Mouse (Mus musculus) stomach, postnatal 0 days (tissue): ENCODE measurements around the gene Chrm3. TPM values are rescaled to one million over a fixed set of nuclear protein-coding genes. Genes with fewer than 3 reads are reported as not detected.
A peak's percentile ranks its signal among the peaks of the same experiment; 100 is the strongest.

Experiments
- ATAC-seq: fragments of 200-750 bp; cut with Nextera tagmentation; 2 replicates; pipeline ENCODE4 v1.8.0; 2017; ENCODE audit not compliant: low FRiP score, low TSS enrichment
- DNase-seq: peaks from one replicate; pipeline ENCODE4 v3.0.0-alpha.2; 2016; ENCODE audit warnings: low spot score
- H3K27ac ChIP-seq: fragments of 300-500 bp; sonication (generic); replicated peaks from 2 replicates; pipeline ENCODE4 v1.5.1; 2014; ENCODE audit warnings: mild to moderate bottlenecking, control low read depth
- H3K27me3 ChIP-seq: fragments of 300-500 bp; sonication (generic); 2 replicates; pipeline ENCODE4 v1.6.1; 2014; ENCODE audit warnings: low read length; ENCODE audit not compliant: control insufficient read depth, insufficient read depth
- H3K36me3 ChIP-seq: fragments of 300-500 bp; sonication (generic); 2 replicates; pipeline ENCODE4 v1.6.1; 2014; ENCODE audit warnings: low read length, mixed read lengths; ENCODE audit not compliant: control insufficient read depth, insufficient read depth
- H3K4me1 ChIP-seq: fragments of 300-500 bp; sonication (generic); replicated peaks from 2 replicates; pipeline ENCODE4 v1.6.1; 2014; ENCODE audit warnings: antibody characterized with exemption; ENCODE audit not compliant: control insufficient read depth, insufficient read depth
- H3K4me2 ChIP-seq: fragments of 300-500 bp; sonication (generic); replicated peaks from 2 replicates; pipeline ENCODE4 v1.6.1; 2014; ENCODE audit warnings: low read depth, mild to moderate bottlenecking, control low read depth, moderate library complexity
- H3K4me3 ChIP-seq: fragments of 300-500 bp; sonication (generic); 2 replicates; pipeline ENCODE4 v1.5.1; 2014; ENCODE audit warnings: low read depth, low read length, control low read depth
- H3K9ac ChIP-seq: fragments of 300-500 bp; sonication (generic); 2 replicates; pipeline ENCODE4 v1.6.1; 2014; ENCODE audit warnings: mild to moderate bottlenecking, low read length, control low read depth, mixed read lengths
- H3K9me3 ChIP-seq: fragments of 300-500 bp; sonication (generic); 2 replicates; pipeline ENCODE4 v1.6.1; 2016; ENCODE audit warnings: low read length; ENCODE audit not compliant: control insufficient read depth
- CTCF ChIP-seq: IDR thresholded peaks from 2 replicates; pipeline ENCODE4 v1.5.1; 2016; ENCODE audit warnings: antibody characterized with exemption, low read depth, mild to moderate bottlenecking, moderate library complexity
- EP300 ChIP-seq: optimal IDR thresholded peaks from 2 replicates; pipeline ENCODE3; 2016; ENCODE audit warnings: antibody characterized with exemption
- WGBS: fragments of 180-500 bp; shearing (Covaris S2); extraction: QIAGEN DNeasy Blood & Tissue Kit; methylation state at CpG from one replicate; pipeline ENCODE4 v1.1.7; 2014; 5-methylcytosine and 5-hydroxymethylcytosine counted together
- polyA plus RNA-seq: library from polyadenylated mRNA; unstranded; fragments of >200 nt; fragmentation: Nextera tagmentation; extraction: Ambion mirVana; gene quantifications from 2 replicates; pipeline ENCODE4 v1.2.1, GENCODE M21; 2015

The Chrm3 gene
- polyA plus RNA-seq, 1 experiment from 2014 or later, result 1.6 TPM

DNA sequence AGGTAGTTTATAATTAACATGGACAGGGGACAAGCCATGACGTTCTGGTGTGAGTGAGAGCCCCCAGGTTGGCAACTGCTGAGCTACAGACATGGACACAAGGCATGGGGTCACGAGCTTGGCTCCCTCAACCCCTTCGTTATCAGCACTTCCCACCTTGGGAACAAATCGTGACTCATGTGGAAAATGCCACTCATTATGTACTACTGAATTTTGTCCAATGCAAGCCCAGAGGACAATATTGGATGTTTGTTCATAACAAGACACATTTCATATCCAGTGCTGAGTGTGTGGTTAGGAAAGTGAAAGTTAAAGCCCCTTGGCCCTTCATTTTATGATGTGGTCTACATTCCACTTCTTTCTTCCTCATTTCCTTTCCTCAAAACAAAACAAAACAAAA is 140.2 kb downstream of the Chrm3 start:
- no peak overlapping the region for H3K27ac ChIP-seq
- TF ChIP-seq EP300 (no peak), CTCF (no peak)
- no peak overlapping the region for H3K4me2 ChIP-seq
- no peaks in the 10 kb centered on the region for H3K4me1 ChIP-seq
- H3K27me3 ChIP-seq, result no peaks in the 10 kb centered on the region
- H3K4me3 ChIP-seq, result no peak overlapping the region
- no peak overlapping the region for H3K9ac ChIP-seq
- 66% methylated on average over 4 of the region's 4 CpGs for WGBS
- no peaks in the 10 kb centered on the region for H3K36me3 ChIP-seq
- no peaks in the 10 kb centered on the region for H3K9me3 ChIP-seq
- DNase-seq (peak; percentile 50), ATAC-seq (peak; percentile 73)

DNA sequence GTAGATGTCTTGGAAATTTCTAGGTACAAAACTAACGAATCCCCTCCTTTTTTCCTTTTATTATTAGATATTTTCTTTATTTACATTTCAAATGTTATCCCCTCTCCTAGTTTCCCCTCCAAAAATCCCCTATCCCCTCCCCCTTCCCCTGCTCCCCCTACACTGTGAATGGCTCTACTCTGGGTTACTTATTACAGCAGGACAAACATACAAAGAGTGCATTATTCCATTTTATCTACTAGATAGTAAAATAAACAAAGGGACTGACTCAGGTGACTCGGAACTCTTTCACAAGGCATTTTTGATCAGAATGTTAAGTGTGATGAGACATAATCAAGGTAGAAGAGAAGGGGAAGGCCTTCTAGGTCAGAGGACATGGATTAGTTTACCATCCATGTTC is 148.5 kb downstream of the Chrm3 start:
- Histone ChIP-seq H3K4me1 (no peaks in the 10 kb centered on the region), H3K27ac (no peak overlapping the region), H3K9ac (no peak overlapping the region), H3K9me3 (no peaks in the 10 kb centered on the region), H3K4me2 (no peak overlapping the region), H3K27me3 (no peaks in the 10 kb centered on the region), H3K36me3 (no peaks in the 10 kb centered on the region), H3K4me3 (no peak overlapping the region)
- TF ChIP-seq CTCF, result no peak
- TF ChIP-seq EP300, result no peak
- WGBS, result 53% methylated on average over 2 of the region's 2 CpGs
- no peak for DNase-seq
- peak; percentile 67; the same call in 1 of the 2 replicates for ATAC-seq

DNA sequence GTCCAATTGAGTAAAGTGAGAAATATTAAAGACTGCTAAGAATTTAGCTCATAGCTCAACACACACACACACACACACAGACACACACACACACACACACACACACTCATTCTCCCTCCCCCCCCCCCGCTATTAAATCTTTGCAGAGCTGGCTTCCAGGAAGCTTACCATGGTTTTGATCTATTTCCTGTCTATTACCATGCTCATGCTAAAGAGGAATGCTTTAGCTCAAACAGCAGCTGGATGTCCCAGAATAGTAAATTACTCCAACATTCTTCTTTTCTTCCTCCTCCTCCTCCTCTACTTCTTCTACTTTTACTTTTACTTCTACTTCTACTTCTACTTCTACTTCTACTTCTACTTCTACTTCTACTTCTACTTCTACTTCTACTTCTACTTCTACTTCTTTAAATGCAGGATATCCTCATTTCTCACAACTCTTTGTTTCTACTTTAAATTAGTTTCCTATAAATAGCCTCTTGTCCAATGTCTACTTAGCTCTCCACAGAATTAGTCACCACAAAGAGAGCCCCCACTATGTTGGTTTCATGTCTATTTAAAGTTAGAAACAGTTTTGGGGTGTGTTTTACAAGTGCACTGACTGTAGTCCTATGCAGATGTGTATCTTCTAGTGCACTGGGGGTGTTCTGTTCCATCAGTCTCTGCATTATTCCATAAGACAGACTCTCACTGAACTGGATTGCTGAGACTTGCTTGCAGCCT is 150.0 kb downstream of the Chrm3 start:
- Histone ChIP-seq H3K36me3 (no peaks in the 10 kb centered on the region), H3K4me3 (no peak overlapping the region), H3K27ac (no peak overlapping the region), H3K27me3 (no peaks in the 10 kb centered on the region), H3K9ac (no peak overlapping the region), H3K4me1 (no peaks in the 10 kb centered on the region), H3K4me2 (no peak overlapping the region), H3K9me3 (no peaks in the 10 kb centered on the region)
- ATAC-seq (no peak), DNase-seq (no peak)
- no peak for TF ChIP-seq CTCF
- no peak for TF ChIP-seq EP300
- WGBS, result 50% methylated on average over 1 of the region's 1 CpGs

DNA sequence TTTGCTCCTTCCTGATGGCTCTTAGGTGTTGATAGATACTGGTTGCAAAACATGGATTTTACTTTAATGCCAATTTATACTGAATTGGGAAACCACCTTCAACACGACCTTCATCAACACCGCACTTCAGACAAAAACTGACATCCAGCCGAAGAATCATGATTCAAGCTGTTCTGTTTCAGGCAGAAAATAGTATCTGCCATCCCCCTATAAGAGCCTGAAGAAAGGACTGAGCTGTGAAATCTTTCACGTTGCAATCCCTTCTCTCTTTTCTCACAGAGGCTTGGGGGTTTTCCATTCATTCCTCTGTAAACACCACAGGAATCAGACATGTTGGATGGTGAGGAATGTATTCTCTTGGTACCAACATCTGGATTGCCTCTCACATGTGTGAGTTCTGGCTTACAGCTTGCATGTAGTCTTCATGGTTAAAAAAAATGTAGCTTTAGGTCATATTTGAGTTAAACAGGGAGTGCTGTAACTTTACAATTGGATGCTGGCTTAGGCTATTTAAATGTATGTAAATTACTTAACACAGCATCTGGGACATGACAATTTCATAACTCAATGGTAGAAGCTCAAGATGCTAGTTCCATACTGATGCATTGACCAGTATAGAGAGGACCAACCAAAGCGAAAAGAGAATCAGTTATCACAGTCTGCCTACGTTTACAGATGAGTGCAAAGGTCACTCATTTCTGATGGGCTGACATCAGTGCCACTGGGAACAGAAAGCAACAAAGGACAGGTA is 161.3 kb downstream of the Chrm3 start:
- TF ChIP-seq EP300 (no peak), CTCF (no peak)
- H3K4me2 ChIP-seq, result no peak overlapping the region
- H3K36me3 ChIP-seq, result no peaks in the 10 kb centered on the region
- no peak for ATAC-seq
- H3K4me3 ChIP-seq, result no peak overlapping the region
- no peak for DNase-seq
- no peak overlapping the region for H3K9ac ChIP-seq
- no peaks in the 10 kb centered on the region for H3K4me1 ChIP-seq
- no peaks in the 10 kb centered on the region for H3K9me3 ChIP-seq
- H3K27me3 ChIP-seq, result no peaks in the 10 kb centered on the region
- 72% methylated on average over 6 of the region's 6 CpGs for WGBS
- H3K27ac ChIP-seq, result no peak overlapping the region

DNA sequence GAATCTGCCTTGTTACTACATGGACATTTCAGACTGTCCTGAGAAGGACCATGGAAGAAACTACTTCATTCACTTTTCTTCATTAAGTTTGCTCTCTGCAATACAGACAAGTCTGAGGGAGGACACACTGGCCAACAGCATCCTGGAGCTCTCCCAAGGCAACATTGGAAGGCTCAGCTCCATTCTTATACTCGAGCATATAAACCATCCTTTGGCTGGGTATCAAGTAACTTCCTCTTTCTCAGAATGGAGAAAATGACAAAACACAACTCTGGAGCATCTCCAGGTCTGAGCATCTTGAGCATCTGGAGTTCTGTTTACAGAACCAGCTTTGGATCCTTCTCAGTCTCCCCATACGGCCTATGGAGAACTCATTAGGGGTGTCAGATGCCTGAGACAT is 170.8 kb downstream of the Chrm3 start:
- H3K4me1 ChIP-seq, result no peaks in the 10 kb centered on the region
- 36% methylated on average over 2 of the region's 2 CpGs for WGBS
- H3K9me3 ChIP-seq, result no peaks in the 10 kb centered on the region
- H3K27ac ChIP-seq, result no peak overlapping the region
- no peaks in the 10 kb centered on the region for H3K27me3 ChIP-seq
- no peak overlapping the region for H3K4me2 ChIP-seq
- H3K9ac ChIP-seq, result no peak overlapping the region
- DNase-seq, result no peak
- ATAC-seq, result no peak
- no peaks in the 10 kb centered on the region for H3K36me3 ChIP-seq
- no peak overlapping the region for H3K4me3 ChIP-seq
- no peak for TF ChIP-seq CTCF
- TF ChIP-seq EP300, result no peak

DNA sequence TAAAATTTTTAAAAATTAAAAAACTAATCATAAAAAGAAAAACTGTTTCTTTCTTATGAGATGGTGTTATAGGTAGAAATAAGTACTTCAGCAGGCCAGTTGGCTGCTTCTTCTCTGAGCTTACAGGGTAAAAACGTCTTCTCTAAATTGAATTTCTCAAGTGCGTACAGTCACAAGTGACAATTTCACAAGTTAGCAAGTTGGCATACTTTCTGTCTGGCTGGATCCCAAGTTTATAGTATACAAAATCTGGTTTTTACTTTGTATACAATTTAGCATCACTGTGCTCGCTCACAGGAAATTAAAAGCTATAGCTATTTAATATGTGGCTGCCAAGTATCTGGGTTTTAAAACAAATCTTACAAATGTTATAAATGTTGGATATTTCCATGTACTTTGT is 172.7 kb downstream of the Chrm3 start:
- H3K27ac ChIP-seq, result no peak overlapping the region
- H3K4me3 ChIP-seq, result no peak overlapping the region
- no peaks in the 10 kb centered on the region for H3K9me3 ChIP-seq
- no peak for ATAC-seq
- DNase-seq, result no peak
- no peak overlapping the region for H3K9ac ChIP-seq
- no peak overlapping the region for H3K4me2 ChIP-seq
- H3K4me1 ChIP-seq, result no peaks in the 10 kb centered on the region
- 44% methylated on average over 3 of the region's 3 CpGs for WGBS
- TF ChIP-seq CTCF (no peak), EP300 (no peak)
- no peaks in the 10 kb centered on the region for H3K36me3 ChIP-seq
- H3K27me3 ChIP-seq, result no peaks in the 10 kb centered on the region
